Mouse (Mus musculus): ENCODE data around the gene Bcas3. TPM values are rescaled to one million over a fixed set of nuclear protein-coding genes. Genes with fewer than 3 reads are reported as not detected.

Gene Bcas3
- polyA plus RNA-seq, 1 experiment, result 35.1 TPM

DNA sequence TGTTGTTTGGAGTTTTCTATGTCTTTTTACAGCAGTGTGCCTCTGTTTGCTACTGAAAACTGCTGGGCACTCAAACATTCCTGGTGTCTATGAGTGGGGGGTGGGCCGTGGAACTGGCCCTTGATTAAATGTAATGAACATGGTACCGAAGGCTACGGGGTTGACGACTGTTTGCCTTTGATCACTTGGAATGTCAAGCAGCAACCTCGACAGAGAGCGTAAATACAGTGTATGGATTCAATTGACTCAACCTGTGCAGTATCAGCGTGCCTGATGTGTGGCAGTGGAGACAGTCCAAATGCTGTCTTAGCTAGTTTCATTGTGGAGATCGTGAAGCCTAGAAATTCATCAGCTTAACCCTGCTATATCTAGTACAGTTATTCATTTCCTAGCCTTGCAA is 231.1 kb downstream of the Bcas3 start:
- no peak overlapping the region for H3K4me3 ChIP-seq (ENCODE audit: insufficient read depth, low read length)
- H3K27ac ChIP-seq (ENCODE audit: insufficient read depth, low read depth, low read length), result no peak overlapping the region
- no peak for TF ChIP-seq POLR2A (IDR thresholded peaks at IDR 0.05; ENCODE audit: borderline replicate concordance, low read depth, low read length)
- no peak for TF ChIP-seq CTCF (IDR thresholded peaks at IDR 0.05; ENCODE audit: low read depth, low read length)
- no peaks in the 10 kb centered on the region for H3K4me1 ChIP-seq (ENCODE audit: control insufficient read depth, insufficient read depth, low read length)

DNA sequence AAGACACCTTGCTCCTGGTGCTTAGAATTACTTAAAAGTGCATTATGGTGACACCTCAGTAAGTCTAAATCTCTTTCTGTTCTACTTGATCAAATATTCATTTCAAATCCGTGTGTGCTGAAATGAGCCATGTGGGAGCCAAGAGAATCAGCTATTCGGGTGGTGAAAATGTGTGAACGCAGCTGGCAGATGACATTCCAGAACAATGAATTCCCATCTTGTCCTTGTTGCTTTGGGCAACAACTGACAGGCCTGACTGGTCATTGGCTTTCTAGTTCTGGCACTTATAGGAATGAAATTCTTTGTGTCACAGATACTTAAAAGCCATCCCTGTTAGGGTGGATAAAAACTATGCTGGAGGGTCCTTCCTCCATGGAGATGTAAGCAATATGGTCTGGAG is 240.7 kb downstream of the Bcas3 start:
- TF ChIP-seq POLR2A (IDR thresholded peaks at IDR 0.05; ENCODE audit: borderline replicate concordance, low read depth, low read length), result no peak
- no peak for TF ChIP-seq CTCF (IDR thresholded peaks at IDR 0.05; ENCODE audit: low read depth, low read length)
- Histone ChIP-seq H3K4me1 (ENCODE audit: control insufficient read depth, insufficient read depth, low read length) (no peaks in the 10 kb centered on the region), H3K4me3 (ENCODE audit: insufficient read depth, low read length) (no peak overlapping the region), H3K27ac (ENCODE audit: insufficient read depth, low read depth, low read length) (no peak overlapping the region)

DNA sequence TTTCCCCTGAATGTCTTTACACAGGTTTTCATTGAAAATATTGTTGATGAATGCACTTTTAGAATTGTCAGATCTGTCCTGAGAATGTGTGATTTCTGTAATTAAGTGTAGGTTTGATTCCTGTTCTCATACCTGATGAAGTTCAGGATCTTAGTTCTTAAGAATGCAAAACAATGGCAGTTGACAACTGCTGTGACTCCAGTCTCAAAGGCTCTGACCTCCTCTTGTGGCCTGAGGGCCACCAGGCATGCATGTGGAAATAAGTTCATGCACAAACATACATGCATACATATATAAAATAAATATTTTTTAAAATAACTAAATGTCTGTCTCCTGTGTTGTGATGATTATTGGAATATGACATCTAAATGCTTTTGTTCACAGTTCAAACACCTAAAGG is 246.3 kb downstream of the Bcas3 start:
- no peaks in the 10 kb centered on the region for H3K4me1 ChIP-seq (ENCODE audit: control insufficient read depth, insufficient read depth, low read length)
- H3K4me3 ChIP-seq (ENCODE audit: insufficient read depth, low read length), result no peak overlapping the region
- no peak overlapping the region for H3K27ac ChIP-seq (ENCODE audit: insufficient read depth, low read depth, low read length)
- TF ChIP-seq POLR2A (IDR thresholded peaks at IDR 0.05; ENCODE audit: borderline replicate concordance, low read depth, low read length), result no peak
- no peak for TF ChIP-seq CTCF (IDR thresholded peaks at IDR 0.05; ENCODE audit: low read depth, low read length)

DNA sequence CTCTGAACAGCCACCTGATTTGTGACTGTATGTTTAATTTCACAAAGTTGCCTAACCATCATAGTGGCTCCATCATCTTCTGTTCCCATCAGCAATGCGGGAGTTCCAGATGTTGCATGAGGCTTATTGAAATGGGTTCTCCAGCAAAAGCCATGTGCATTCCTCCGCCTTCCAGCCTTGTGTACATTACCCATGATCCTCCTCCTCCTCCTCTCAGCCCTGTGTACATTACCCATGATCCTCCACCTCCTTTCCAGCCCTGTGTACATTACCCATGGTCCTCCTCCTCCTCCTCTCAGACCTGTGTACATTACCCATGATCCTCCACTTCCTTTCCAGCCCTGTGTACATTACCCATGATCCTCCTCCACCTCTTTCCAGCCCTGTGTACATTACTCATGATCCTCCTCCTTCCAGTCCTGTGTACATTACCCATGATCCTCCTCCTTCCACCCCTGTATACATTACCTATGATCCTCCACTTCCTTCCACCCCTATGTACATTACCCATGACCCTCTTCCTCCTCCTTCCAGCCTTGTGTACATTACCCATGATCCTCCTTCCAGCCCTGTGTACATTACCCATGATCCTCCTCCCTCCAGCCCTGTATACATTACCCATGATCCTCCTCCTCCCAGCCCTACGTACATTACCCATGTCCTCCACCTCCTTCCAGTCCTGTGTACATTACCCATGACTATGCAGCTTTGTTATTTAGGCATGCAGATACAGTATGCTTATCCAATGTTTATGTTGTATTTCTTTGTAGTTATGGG is 250.8 kb downstream of the Bcas3 start:
- Histone ChIP-seq H3K4me1 (ENCODE audit: control insufficient read depth, insufficient read depth, low read length) (no peaks in the 10 kb centered on the region), H3K4me3 (ENCODE audit: insufficient read depth, low read length) (no peak overlapping the region), H3K27ac (ENCODE audit: insufficient read depth, low read depth, low read length) (no peak overlapping the region)
- TF ChIP-seq POLR2A (IDR thresholded peaks at IDR 0.05; ENCODE audit: borderline replicate concordance, low read depth, low read length) (no peak), CTCF (IDR thresholded peaks at IDR 0.05; ENCODE audit: low read depth, low read length) (no peak)

DNA sequence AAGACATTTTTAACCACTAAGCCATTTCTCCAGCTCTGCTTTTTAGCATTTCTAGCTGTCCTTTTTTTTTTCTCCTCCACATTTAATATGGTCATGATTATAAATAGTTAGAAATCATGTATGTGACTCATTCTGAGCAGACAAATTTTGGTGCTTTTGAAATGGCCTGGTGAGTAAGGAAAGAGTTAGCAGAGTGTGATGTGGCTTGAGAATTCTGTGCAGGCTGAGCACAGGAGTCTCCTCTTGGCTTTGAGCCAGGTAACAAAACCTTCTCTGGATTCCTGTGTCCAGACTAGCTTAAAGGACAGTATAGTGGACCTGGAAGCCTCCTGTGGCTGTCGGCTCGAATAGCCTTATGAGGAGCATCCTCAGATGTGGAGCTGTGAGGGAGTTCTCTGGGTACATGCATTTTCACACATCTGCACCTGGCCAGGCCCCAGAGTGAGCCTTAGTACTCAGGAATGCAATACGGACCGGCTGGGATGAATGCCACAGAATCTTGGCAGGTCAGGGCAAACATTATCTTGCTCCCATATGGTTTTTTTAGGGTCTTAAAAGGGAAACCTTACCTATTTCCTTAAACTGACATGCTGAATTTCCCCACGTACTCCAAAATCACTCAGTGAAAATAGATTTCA is 256.5 kb downstream of the Bcas3 start:
- no peaks in the 10 kb centered on the region for H3K4me1 ChIP-seq (ENCODE audit: control insufficient read depth, insufficient read depth, low read length)
- TF ChIP-seq POLR2A (IDR thresholded peaks at IDR 0.05; ENCODE audit: borderline replicate concordance, low read depth, low read length) (no peak), CTCF (IDR thresholded peaks at IDR 0.05; ENCODE audit: low read depth, low read length) (no peak)
- H3K4me3 ChIP-seq (ENCODE audit: insufficient read depth, low read length), result no peak overlapping the region
- no peak overlapping the region for H3K27ac ChIP-seq (ENCODE audit: insufficient read depth, low read depth, low read length)

DNA sequence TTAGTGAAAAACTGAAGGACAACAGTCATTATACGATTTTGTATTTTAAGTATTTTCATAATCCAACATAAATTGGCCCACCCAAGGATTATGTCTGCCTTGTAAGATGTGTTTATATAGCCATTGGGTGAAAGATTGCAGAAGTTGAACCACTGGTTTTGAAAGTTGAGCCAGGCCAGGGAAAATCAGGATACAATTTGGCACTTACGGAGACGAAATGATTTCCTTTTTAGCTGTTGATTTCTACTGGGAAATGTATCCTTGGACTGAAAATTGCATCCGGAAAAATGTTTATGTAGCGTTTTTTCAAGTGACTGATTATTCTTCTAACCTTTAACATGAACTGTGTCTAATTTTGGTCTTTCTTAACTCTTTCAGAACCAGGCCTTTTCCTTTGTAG is 260.1 kb downstream of the Bcas3 start:
- Histone ChIP-seq H3K4me3 (ENCODE audit: insufficient read depth, low read length) (no peak overlapping the region), H3K27ac (ENCODE audit: insufficient read depth, low read depth, low read length) (no peak overlapping the region), H3K4me1 (ENCODE audit: control insufficient read depth, insufficient read depth, low read length) (no peaks in the 10 kb centered on the region)
- no peak for TF ChIP-seq CTCF (IDR thresholded peaks at IDR 0.05; ENCODE audit: low read depth, low read length)

DNA sequence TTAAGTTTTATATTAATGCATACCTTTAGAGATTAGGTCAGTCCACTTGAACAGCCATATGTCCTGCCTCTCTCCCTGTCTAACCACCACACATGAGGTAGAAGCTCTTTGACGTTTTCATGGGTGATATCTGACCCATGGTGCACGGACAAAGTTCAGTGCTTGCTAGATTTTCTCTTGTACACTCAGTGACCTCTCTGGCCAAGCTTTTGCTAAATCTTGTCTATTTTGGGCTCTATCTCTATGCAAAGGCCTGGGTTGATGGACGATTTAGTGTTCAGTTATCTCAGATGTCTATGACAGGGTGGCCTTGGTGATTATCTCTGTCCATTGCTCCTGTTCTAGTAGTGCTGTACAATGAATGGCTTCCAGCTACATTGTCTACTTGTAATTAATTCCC is 260.6 kb downstream of the Bcas3 start:
- TF ChIP-seq POLR2A (IDR thresholded peaks at IDR 0.05; ENCODE audit: borderline replicate concordance, low read depth, low read length) (no peak), CTCF (IDR thresholded peaks at IDR 0.05; ENCODE audit: low read depth, low read length) (no peak)
- Histone ChIP-seq H3K4me1 (ENCODE audit: control insufficient read depth, insufficient read depth, low read length) (no peaks in the 10 kb centered on the region), H3K4me3 (ENCODE audit: insufficient read depth, low read length) (no peak overlapping the region)

DNA sequence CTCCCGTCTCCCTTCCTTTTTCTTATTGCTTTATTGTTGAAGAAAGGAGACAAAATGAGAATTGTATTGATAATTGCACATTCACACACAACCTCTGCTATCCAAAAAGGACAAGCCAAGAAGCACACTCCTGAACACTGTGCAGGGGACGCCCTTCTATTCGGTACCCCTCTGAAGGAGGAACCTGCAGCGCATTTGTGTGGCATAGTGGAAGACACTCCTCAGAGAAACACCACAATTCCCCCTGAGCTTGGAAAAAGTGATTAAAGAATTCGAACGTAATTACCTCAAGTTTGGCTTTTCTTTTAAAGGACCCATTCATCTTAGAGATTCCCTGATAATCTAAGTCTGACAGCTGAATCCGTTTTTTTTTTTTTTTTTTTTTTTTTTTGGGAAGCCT is 261.5 kb downstream of the Bcas3 start:
- TF ChIP-seq POLR2A (IDR thresholded peaks at IDR 0.05; ENCODE audit: borderline replicate concordance, low read depth, low read length) (no peak), CTCF (IDR thresholded peaks at IDR 0.05; ENCODE audit: low read depth, low read length) (no peak)
- no peak overlapping the region for H3K27ac ChIP-seq (ENCODE audit: insufficient read depth, low read depth, low read length)
- H3K4me3 ChIP-seq (ENCODE audit: insufficient read depth, low read length), result no peak overlapping the region
- no peaks in the 10 kb centered on the region for H3K4me1 ChIP-seq (ENCODE audit: control insufficient read depth, insufficient read depth, low read length)

More for the DNA sequence above, 260.6 kb downstream of the Bcas3 start:
- no peak overlapping the region for H3K27ac ChIP-seq (ENCODE audit: insufficient read depth, low read depth, low read length)

DNA sequence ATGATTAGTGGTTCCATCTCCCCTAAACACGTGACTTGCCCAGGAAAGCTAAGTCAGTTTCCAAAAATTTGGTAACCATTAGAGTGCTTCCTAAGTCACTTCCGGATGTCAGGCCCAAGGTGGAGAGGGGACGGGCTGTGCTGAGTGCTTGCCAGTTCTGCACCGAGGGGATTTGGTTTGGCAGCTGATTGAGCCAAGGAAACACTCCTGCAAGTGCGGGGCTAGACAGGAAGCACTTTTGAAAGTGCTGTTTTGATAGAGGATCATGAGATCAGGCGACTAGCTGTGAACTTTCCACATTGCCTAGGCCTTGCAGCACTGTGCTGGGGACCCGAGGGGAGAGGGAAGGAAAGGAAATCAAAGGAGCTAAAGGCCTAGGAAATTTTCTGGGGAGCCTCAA is 262.5 kb downstream of the Bcas3 start:
- Histone ChIP-seq H3K4me3 (ENCODE audit: insufficient read depth, low read length) (no peak overlapping the region), H3K4me1 (ENCODE audit: control insufficient read depth, insufficient read depth, low read length) (no peaks in the 10 kb centered on the region), H3K27ac (ENCODE audit: insufficient read depth, low read depth, low read length) (no peak overlapping the region)
- TF ChIP-seq CTCF (IDR thresholded peaks at IDR 0.05; ENCODE audit: low read depth, low read length), result no peak
- no peak for TF ChIP-seq POLR2A (IDR thresholded peaks at IDR 0.05; ENCODE audit: borderline replicate concordance, low read depth, low read length)

DNA sequence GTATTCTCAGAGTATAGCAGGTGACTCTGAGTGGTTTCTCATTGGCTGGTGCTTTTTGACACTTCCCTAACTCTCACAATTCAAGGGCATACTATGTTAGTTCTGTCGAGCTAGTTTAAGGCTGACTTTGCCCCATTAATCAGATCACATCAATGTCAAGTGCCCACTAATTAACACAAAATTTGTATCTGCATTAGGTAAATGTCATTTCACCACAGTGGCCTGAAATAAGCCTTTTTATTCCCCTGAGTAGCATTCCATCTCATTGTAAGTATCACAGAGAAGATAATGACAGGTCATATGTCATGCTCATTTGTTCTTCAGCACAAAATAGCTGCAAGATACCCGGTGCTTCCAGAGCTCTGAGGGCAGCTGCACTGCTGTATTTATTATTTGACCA is 268.5 kb downstream of the Bcas3 start:
- H3K4me3 ChIP-seq (ENCODE audit: insufficient read depth, low read length), result no peak overlapping the region
- TF ChIP-seq CTCF (IDR thresholded peaks at IDR 0.05; ENCODE audit: low read depth, low read length) (no peak), POLR2A (IDR thresholded peaks at IDR 0.05; ENCODE audit: borderline replicate concordance, low read depth, low read length) (no peak)

More for the DNA sequence above, 268.5 kb downstream of the Bcas3 start:
- no peaks in the 10 kb centered on the region for H3K4me1 ChIP-seq (ENCODE audit: control insufficient read depth, insufficient read depth, low read length)
- no peak overlapping the region for H3K27ac ChIP-seq (ENCODE audit: insufficient read depth, low read depth, low read length)
